Mouse (Mus musculus): ENCODE data around the gene Pappa. TPM values are rescaled to one million over a fixed set of nuclear protein-coding genes. Genes with fewer than 3 reads are reported as not detected.

The Pappa gene
- polyA plus RNA-seq, 1 experiment from 2014 or later, result 0.33 TPM

GRCm38 (mm10) chr4:65187716-65188115, 63.7 kb downstream of the Pappa start:
- H3K27me3 ChIP-seq (replicated peaks; ENCODE audit: control insufficient read depth, insufficient read depth, low read length), result no peaks in the 10 kb centered on the region
- H3K36me3 ChIP-seq (ENCODE audit: control insufficient read depth, insufficient read depth), result no peaks in the 10 kb centered on the region
- no peak overlapping the region for H3K4me2 ChIP-seq (replicated peaks; ENCODE audit: low read depth)
- no peaks in the 10 kb centered on the region for H3K4me1 ChIP-seq (replicated peaks; ENCODE audit: control insufficient read depth, insufficient read depth, low read length)
- no peak for TF ChIP-seq CTCF (IDR thresholded peaks at IDR 0.05; ENCODE audit: low read depth)
- no peaks in the 10 kb centered on the region for H3K9me3 ChIP-seq (ENCODE audit: control insufficient read depth)
- no peak overlapping the region for H3K27ac ChIP-seq (ENCODE audit: low read depth, low read length)
- 82% methylated on average over 1 of the region's 1 CpGs for WGBS
- H3K4me3 ChIP-seq (ENCODE audit: low read depth, low read length), result no peak overlapping the region
- no peak for ATAC-seq
- H3K9ac ChIP-seq (ENCODE audit: low read depth, low read length), result no peak overlapping the region

- Histone ChIP-seq H3K9ac (ENCODE audit: low read depth, low read length) (no peak overlapping the region), H3K36me3 (ENCODE audit: control insufficient read depth, insufficient read depth) (no peaks in the 10 kb centered on the region), H3K27ac (ENCODE audit: low read depth, low read length) (no peak overlapping the region), H3K4me3 (ENCODE audit: low read depth, low read length) (no peak overlapping the region), H3K4me2 (replicated peaks; ENCODE audit: low read depth) (no peak overlapping the region), H3K27me3 (replicated peaks; ENCODE audit: control insufficient read depth, insufficient read depth, low read length) (no peaks in the 10 kb centered on the region), H3K4me1 (replicated peaks; ENCODE audit: control insufficient read depth, insufficient read depth, low read length) (no peaks in the 10 kb centered on the region), H3K9me3 (ENCODE audit: control insufficient read depth) (no peaks in the 10 kb centered on the region)
- 60% methylated on average over 6 of the region's 6 CpGs for WGBS
- no peak for TF ChIP-seq CTCF (IDR thresholded peaks at IDR 0.05; ENCODE audit: low read depth)
- ATAC-seq, result no peak
These were observed 65.0 kb downstream of the Pappa start for GRCm38 (mm10) chr4:65188921-65189485.

- H3K9ac ChIP-seq (ENCODE audit: low read depth, low read length), result no peak overlapping the region
- ATAC-seq, result no peak
- no peak for TF ChIP-seq CTCF (IDR thresholded peaks at IDR 0.05; ENCODE audit: low read depth)
- H3K27me3 ChIP-seq (replicated peaks; ENCODE audit: control insufficient read depth, insufficient read depth, low read length), result no peaks in the 10 kb centered on the region
- WGBS, result 73% methylated on average over 3 of the region's 3 CpGs
- no peaks in the 10 kb centered on the region for H3K9me3 ChIP-seq (ENCODE audit: control insufficient read depth)
- H3K4me1 ChIP-seq (replicated peaks; ENCODE audit: control insufficient read depth, insufficient read depth, low read length), result no peaks in the 10 kb centered on the region
- no peak overlapping the region for H3K4me3 ChIP-seq (ENCODE audit: low read depth, low read length)
- H3K36me3 ChIP-seq (ENCODE audit: control insufficient read depth, insufficient read depth), result no peaks in the 10 kb centered on the region
- no peak overlapping the region for H3K27ac ChIP-seq (ENCODE audit: low read depth, low read length)
- no peak overlapping the region for H3K4me2 ChIP-seq (replicated peaks; ENCODE audit: low read depth)
These were observed 68.8 kb downstream of the Pappa start for GRCm38 (mm10) chr4:65192810-65193209.

GRCm38 (mm10) chr4:65195971-65196370, 72.0 kb downstream of the Pappa start:
- no peaks in the 10 kb centered on the region for H3K36me3 ChIP-seq (ENCODE audit: control insufficient read depth, insufficient read depth)
- no peaks in the 10 kb centered on the region for H3K4me1 ChIP-seq (replicated peaks; ENCODE audit: control insufficient read depth, insufficient read depth, low read length)
- no peak overlapping the region for H3K4me2 ChIP-seq (replicated peaks; ENCODE audit: low read depth)
- H3K9me3 ChIP-seq (ENCODE audit: control insufficient read depth), result no peaks in the 10 kb centered on the region
- H3K27me3 ChIP-seq (replicated peaks; ENCODE audit: control insufficient read depth, insufficient read depth, low read length), result no peaks in the 10 kb centered on the region
- H3K4me3 ChIP-seq (ENCODE audit: low read depth, low read length), result no peak overlapping the region
- H3K27ac ChIP-seq (ENCODE audit: low read depth, low read length), result no peak overlapping the region
- no peak for TF ChIP-seq CTCF (IDR thresholded peaks at IDR 0.05; ENCODE audit: low read depth)
- ATAC-seq, result no peak
- 88% methylated on average over 1 of the region's 1 CpGs for WGBS
- no peak overlapping the region for H3K9ac ChIP-seq (ENCODE audit: low read depth, low read length)

GRCm38 (mm10) chr4:65203666-65204065, 79.7 kb downstream of the Pappa start:
- ATAC-seq, result no peak
- Histone ChIP-seq H3K36me3 (ENCODE audit: control insufficient read depth, insufficient read depth) (no peaks in the 10 kb centered on the region), H3K4me2 (replicated peaks; ENCODE audit: low read depth) (no peak overlapping the region), H3K4me3 (ENCODE audit: low read depth, low read length) (no peak overlapping the region), H3K4me1 (replicated peaks; ENCODE audit: control insufficient read depth, insufficient read depth, low read length) (no peaks in the 10 kb centered on the region), H3K27me3 (replicated peaks; ENCODE audit: control insufficient read depth, insufficient read depth, low read length) (no peaks in the 10 kb centered on the region), H3K9me3 (ENCODE audit: control insufficient read depth) (no peaks in the 10 kb centered on the region), H3K27ac (ENCODE audit: low read depth, low read length) (no peak overlapping the region), H3K9ac (ENCODE audit: low read depth, low read length) (no peak overlapping the region)
- 78% methylated on average over 5 of the region's 5 CpGs for WGBS
- no peak for TF ChIP-seq CTCF (IDR thresholded peaks at IDR 0.05; ENCODE audit: low read depth)

GRCm38 (mm10) chr4:65205446-65205845, 81.5 kb downstream of the Pappa start:
- H3K27ac ChIP-seq (ENCODE audit: low read depth, low read length), result no peak overlapping the region
- H3K9me3 ChIP-seq (ENCODE audit: control insufficient read depth), result no peaks in the 10 kb centered on the region
- H3K9ac ChIP-seq (ENCODE audit: low read depth, low read length), result no peak overlapping the region
- no peaks in the 10 kb centered on the region for H3K4me1 ChIP-seq (replicated peaks; ENCODE audit: control insufficient read depth, insufficient read depth, low read length)
- H3K4me3 ChIP-seq (ENCODE audit: low read depth, low read length), result no peak overlapping the region
- no peaks in the 10 kb centered on the region for H3K36me3 ChIP-seq (ENCODE audit: control insufficient read depth, insufficient read depth)
- WGBS, result 67% methylated on average over 2 of the region's 2 CpGs
- no peaks in the 10 kb centered on the region for H3K27me3 ChIP-seq (replicated peaks; ENCODE audit: control insufficient read depth, insufficient read depth, low read length)
- no peak for TF ChIP-seq CTCF (IDR thresholded peaks at IDR 0.05; ENCODE audit: low read depth)
- H3K4me2 ChIP-seq (replicated peaks; ENCODE audit: low read depth), result no peak overlapping the region
- no peak for ATAC-seq

Measured in intestine, postnatal 0 days (tissue).